Mouse (Mus musculus): ENCODE measurements at regions not wholly inside any gene's neighbourhood (a gene's known extent, or its start where the extent isn't known, plus 50 kb on each side); places are given as distances from the start of the nearest gene placed in this dataset.

GRCm38 (mm10) chr1:143918949-143919348 is 85.0 kb downstream of the Rgs2 start:
- Histone ChIP-seq H3K27ac (ENCODE audit: low read depth) (no peak overlapping the region), H3K4me3 (ENCODE audit: low read depth, low read length) (no peak overlapping the region), H3K9me3 (ENCODE audit: low read depth, low read length) (no peaks in the 10 kb centered on the region), H3K9ac (no peak overlapping the region), H3K4me1 (ENCODE audit: insufficient read depth) (0 out of 2 replicates have a peak, but pooled peaks cover 3% of the 10 kb centered on the region), H3K27me3 (ENCODE audit: insufficient read depth, low read length) (no peaks in the 10 kb centered on the region), H3K4me2 (no peak overlapping the region), H3K36me3 (ENCODE audit: insufficient read depth) (no peaks in the 10 kb centered on the region)
- ATAC-seq (ENCODE audit: insufficient read depth) (no peak), DNase-seq (no peak)
- WGBS, result 76% methylated on average over 5 of the region's 5 CpGs
- TF ChIP-seq CTCF (IDR thresholded peaks at IDR 0.05; ENCODE audit: low read depth), result no peak

- no peak for TF ChIP-seq CTCF (IDR thresholded peaks at IDR 0.05; ENCODE audit: low read depth)
Measured at GRCm38 (mm10) chr1:143918146-143918774, 85.7 kb downstream of the Rgs2 start.

GRCm38 (mm10) chr1:143917623-143918022 is 86.3 kb downstream of the Rgs2 start:
- ATAC-seq (ENCODE audit: insufficient read depth) (no peak), DNase-seq (no peak)
- Histone ChIP-seq H3K4me2 (no peak overlapping the region), H3K9ac (no peak overlapping the region), H3K27ac (ENCODE audit: low read depth) (no peak overlapping the region), H3K4me1 (ENCODE audit: insufficient read depth) (0 out of 2 replicates have a peak, but pooled peaks cover 2% of the 10 kb centered on the region), H3K4me3 (ENCODE audit: low read depth, low read length) (no peak overlapping the region), H3K36me3 (ENCODE audit: insufficient read depth) (no peaks in the 10 kb centered on the region), H3K27me3 (ENCODE audit: insufficient read depth, low read length) (no peaks in the 10 kb centered on the region), H3K9me3 (ENCODE audit: low read depth, low read length) (no peaks in the 10 kb centered on the region)
- WGBS, result 54% methylated on average over 5 of the region's 5 CpGs
- no peak for TF ChIP-seq CTCF (IDR thresholded peaks at IDR 0.05; ENCODE audit: low read depth)

More at GRCm38 (mm10) chr1:143918146-143918774, 85.7 kb downstream of the Rgs2 start:
- WGBS, result 86% methylated on average over 9 of the region's 9 CpGs
- Histone ChIP-seq H3K4me1 (ENCODE audit: insufficient read depth) (0 out of 2 replicates have a peak, but pooled peaks cover 3% of the 10 kb centered on the region), H3K4me3 (ENCODE audit: low read depth, low read length) (no peak overlapping the region), H3K27me3 (ENCODE audit: insufficient read depth, low read length) (no peaks in the 10 kb centered on the region), H3K9me3 (ENCODE audit: low read depth, low read length) (no peaks in the 10 kb centered on the region), H3K4me2 (no peak overlapping the region), H3K27ac (ENCODE audit: low read depth) (no peak overlapping the region), H3K36me3 (ENCODE audit: insufficient read depth) (no peaks in the 10 kb centered on the region), H3K9ac (no peak overlapping the region)
- ATAC-seq (ENCODE audit: insufficient read depth) (no peak), DNase-seq (no peak)

- 63% methylated on average over 9 of the region's 9 CpGs for WGBS
- Histone ChIP-seq H3K4me1 (ENCODE audit: insufficient read depth) (no peaks in the 10 kb centered on the region), H3K36me3 (ENCODE audit: insufficient read depth) (no peaks in the 10 kb centered on the region), H3K4me3 (ENCODE audit: low read depth, low read length) (no peak overlapping the region), H3K9ac (no peak overlapping the region), H3K27me3 (ENCODE audit: insufficient read depth, low read length) (no peaks in the 10 kb centered on the region), H3K9me3 (ENCODE audit: low read depth, low read length) (no peaks in the 10 kb centered on the region), H3K4me2 (no peak overlapping the region), H3K27ac (ENCODE audit: low read depth) (peak overlapping the region; percentile 50; the same call in 1 of the 2 replicates)
- no peak; the same call in 1 of the 2 replicates for ATAC-seq (ENCODE audit: insufficient read depth)
- DNase-seq, result peak; percentile 37
- no peak for TF ChIP-seq CTCF (IDR thresholded peaks at IDR 0.05; ENCODE audit: low read depth)
Measured at GRCm38 (mm10) chr1:143916587-143916986, 87.4 kb downstream of the Rgs2 start.

GRCm38 (mm10) chr1:143912586-143912985 is 91.4 kb downstream of the Rgs2 start:
- Histone ChIP-seq H3K4me3 (ENCODE audit: low read depth, low read length) (no peak overlapping the region), H3K9me3 (ENCODE audit: low read depth, low read length) (no peaks in the 10 kb centered on the region), H3K9ac (no peak overlapping the region), H3K27me3 (ENCODE audit: insufficient read depth, low read length) (no peaks in the 10 kb centered on the region), H3K27ac (ENCODE audit: low read depth) (no peak overlapping the region), H3K4me1 (ENCODE audit: insufficient read depth) (no peaks in the 10 kb centered on the region), H3K36me3 (ENCODE audit: insufficient read depth) (no peaks in the 10 kb centered on the region), H3K4me2 (no peak overlapping the region)
- DNase-seq, result no peak
- no peak for ATAC-seq (ENCODE audit: insufficient read depth)
- WGBS, result 59% methylated on average over 3 of the region's 3 CpGs
- no peak for TF ChIP-seq CTCF (IDR thresholded peaks at IDR 0.05; ENCODE audit: low read depth)

- no peaks in the 10 kb centered on the region for H3K27me3 ChIP-seq (ENCODE audit: insufficient read depth, low read length)
- no peaks in the 10 kb centered on the region for H3K4me1 ChIP-seq (ENCODE audit: insufficient read depth)
- H3K4me2 ChIP-seq, result no peak overlapping the region
- H3K9ac ChIP-seq, result no peak overlapping the region
- no peaks in the 10 kb centered on the region for H3K36me3 ChIP-seq (ENCODE audit: insufficient read depth)
- TF ChIP-seq CTCF (IDR thresholded peaks at IDR 0.05; ENCODE audit: low read depth), result no peak
- H3K27ac ChIP-seq (ENCODE audit: low read depth), result no peak overlapping the region
- no peak overlapping the region for H3K4me3 ChIP-seq (ENCODE audit: low read depth, low read length)
- 60% methylated on average over 3 of the region's 3 CpGs for WGBS
- H3K9me3 ChIP-seq (ENCODE audit: low read depth, low read length), result no peaks in the 10 kb centered on the region
- DNase-seq, result no peak
- no peak for ATAC-seq (ENCODE audit: insufficient read depth)
Measured at GRCm38 (mm10) chr1:143911230-143911629, 92.7 kb downstream of the Rgs2 start.

GRCm38 (mm10) chr1:143910530-143910929 is 93.4 kb downstream of the Rgs2 start:
- TF ChIP-seq CTCF (IDR thresholded peaks at IDR 0.05; ENCODE audit: low read depth), result no peak
- DNase-seq (no peak), ATAC-seq (ENCODE audit: insufficient read depth) (no peak)
- no peak overlapping the region for H3K4me2 ChIP-seq
- H3K27me3 ChIP-seq (ENCODE audit: insufficient read depth, low read length), result no peaks in the 10 kb centered on the region
- no peak overlapping the region for H3K27ac ChIP-seq (ENCODE audit: low read depth)
- no peak overlapping the region for H3K4me3 ChIP-seq (ENCODE audit: low read depth, low read length)
- H3K36me3 ChIP-seq (ENCODE audit: insufficient read depth), result no peaks in the 10 kb centered on the region
- H3K4me1 ChIP-seq (ENCODE audit: insufficient read depth), result no peaks in the 10 kb centered on the region
- no peaks in the 10 kb centered on the region for H3K9me3 ChIP-seq (ENCODE audit: low read depth, low read length)
- H3K9ac ChIP-seq, result no peak overlapping the region

Data from lung, embryonic 14.5 days (tissue).